Mouse (Mus musculus): ENCODE results near the gene Klf13.

The Klf13 gene

DNA sequence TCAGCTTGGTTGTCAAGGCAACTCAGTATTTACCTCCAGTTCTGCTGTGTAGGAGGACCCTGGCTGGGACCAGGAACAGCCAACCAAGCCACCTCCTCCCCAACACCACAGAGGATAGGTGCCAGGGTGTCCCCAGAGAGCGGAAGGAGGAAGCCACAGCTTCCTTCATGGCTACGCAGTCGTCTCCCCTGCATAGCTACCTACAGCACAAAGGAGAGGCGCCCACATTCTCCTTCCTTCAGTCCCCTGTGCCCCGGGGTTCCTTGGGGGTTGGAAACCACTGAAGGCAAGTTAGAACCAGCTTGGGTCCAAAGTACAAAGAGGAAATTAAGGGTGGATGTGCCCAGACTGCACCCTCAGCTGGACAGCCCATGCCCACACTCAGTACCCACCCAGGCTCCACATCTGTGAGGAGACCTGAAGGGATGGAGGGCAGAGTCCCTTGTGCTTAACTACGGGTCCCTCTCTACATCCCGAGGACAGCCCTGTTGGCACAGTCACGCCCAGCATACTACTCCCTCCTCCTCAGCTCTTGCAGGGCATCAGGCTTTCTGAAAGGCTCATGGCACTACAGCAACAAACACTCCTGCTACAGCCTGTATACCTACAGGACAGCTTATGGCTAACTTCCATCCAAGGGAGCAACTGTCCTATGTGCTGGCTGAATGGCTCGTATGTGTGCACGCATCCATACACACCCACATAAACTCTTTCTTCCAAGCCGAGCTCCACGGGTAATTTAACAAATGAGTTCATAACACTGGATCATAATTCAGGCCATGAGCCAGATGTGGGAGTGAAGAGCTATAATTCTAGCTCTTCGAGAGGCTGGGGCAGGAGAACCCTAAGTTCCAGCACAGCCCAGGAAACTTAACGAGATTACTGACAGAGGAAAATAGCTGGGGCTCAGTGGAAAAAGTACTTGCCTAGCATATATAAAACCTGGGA lies 13.0 kb downstream of the Klf13 start:
- DNase-seq (ENCODE audit: low spot score), result no peak

DNA sequence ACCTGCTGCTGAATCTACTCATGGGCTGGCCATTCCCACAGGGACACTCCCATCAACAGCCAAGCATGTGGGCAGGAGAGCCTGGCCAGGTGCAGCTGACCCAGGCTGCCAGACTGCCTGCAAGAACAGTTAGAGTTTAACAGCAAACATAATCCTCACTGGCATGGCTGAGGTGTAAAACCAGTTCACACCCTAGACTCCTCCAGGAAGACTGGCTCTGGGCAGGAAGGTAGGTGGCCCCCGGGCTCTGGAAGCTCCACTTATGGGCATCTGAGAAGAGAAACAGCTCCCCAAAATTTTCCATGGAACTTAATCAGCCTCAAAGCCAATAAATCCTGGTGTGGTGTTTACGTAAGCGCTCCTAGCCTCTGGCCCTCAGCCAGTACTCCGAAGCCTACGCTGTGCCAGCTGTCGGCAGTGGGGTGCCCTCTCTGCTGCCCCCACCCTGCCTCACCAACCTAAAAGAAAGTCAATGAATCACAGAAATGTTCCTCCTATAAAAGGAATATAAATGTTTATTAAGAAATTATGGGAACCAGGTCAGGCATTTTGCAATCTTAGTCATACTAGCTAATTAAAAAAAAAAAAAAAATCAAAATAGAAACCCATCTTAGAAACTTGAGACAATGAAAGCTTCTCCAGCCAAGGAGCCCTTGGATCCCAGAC lies 13.8 kb downstream of the Klf13 start:
- no peak for DNase-seq (ENCODE audit: low spot score)

DNA sequence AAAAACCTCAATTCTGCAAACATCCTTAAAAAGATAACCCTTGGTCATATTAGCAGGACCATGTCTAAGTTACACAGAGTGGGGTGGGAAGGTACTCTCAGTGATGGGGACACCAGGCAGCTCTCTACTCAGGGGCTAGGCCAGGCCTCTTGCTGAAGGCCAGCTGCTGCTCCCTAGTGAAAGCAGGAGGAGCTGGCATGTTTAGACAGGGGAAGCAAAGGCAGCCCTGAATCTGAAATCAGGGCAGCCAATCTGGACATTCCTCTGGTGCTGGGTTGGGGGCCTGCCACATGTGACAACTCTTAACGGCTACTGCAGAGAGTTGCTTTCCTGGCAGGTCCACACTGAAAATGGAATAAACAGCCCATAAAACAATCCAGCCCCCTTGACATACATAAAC lies 14.6 kb downstream of the Klf13 start:
- DNase-seq (ENCODE audit: low spot score), result no peak

GRCm38 (mm10) chr7:63922975-63923374 lies 15.7 kb downstream of the Klf13 start:
- DNase-seq (ENCODE audit: low spot score), result no peak

GRCm38 (mm10) chr7:63922571-63922970 lies 16.1 kb downstream of the Klf13 start:
- no peak for DNase-seq (ENCODE audit: low spot score)

DNA sequence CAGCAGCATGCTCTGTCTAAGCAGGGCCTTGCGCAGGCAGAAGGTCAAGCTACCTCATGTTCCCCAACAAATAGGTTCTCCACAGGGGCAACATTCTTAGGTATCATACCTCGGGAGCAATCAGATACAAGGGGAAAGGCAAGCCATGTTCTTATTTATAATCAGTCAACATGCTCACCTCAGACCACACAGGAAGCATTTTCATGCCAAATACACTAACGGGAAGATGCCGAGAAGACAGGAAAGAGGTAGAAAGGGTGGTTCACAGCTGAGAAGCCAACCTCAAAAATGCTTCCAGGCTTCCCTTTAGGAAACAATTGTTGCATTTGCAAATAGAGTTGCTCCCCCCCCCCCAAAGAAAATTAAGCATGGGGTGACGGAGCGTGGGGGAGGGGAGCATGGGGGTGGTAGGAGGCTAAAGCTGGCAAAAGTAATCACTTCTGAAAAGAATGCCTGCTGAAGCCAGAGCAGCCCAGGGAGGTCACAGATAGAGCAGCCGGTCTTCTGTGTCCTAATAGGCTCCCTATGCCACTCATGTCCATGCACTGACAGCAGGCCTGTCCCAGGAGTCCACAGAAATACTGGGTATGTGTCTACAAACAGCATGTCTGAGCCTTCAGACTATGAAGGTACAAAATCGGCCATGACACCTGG lies 16.7 kb downstream of the Klf13 start:
- DNase-seq (ENCODE audit: low spot score), result no peak

DNA sequence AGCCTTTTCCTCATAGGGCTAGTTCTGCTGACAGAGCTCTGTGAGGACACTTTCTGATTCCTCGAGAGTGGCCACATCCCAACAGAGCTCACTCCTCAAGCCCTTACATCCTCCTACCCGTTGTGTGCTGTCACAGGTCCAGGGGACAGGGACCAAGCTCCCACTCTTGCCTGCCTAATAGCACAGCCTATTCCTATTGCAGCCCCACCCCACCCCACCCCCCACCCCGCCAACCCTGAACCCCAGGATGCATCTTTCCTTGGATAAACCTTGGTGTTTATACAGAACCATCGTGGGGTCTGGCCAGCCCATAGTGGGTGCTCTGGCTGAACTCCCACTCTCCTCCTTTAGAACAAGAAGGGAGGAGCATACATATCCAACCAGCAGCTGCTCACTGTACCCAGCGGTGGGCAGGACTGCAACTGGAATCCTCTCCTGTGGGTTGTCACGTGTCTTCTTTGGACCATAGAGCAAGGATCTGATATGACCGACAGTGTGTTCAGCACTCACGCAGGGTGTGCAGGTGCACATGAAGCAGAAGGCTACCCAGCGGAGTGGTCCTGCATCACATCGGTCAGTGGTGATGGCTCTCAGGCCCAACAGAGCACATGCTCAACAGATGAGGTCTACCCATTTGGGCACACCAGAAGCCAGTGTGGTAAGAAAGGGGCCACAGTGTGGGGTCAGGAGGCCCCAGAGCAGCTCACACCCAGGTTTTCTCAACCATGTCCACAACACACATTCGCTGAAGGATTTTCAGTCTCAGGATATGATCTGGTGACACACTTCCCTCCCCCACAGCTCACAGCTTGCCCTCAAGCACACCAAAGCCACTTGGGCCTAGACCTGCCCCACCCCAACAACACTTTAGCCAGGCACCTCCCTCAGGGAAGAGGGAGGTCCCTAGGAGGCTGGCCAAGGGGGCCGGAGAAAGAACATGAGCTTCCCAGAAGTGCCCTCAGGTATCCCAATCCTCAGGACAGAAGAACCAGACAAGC lies 19.6 kb downstream of the Klf13 start:
- DNase-seq (ENCODE audit: low spot score), result no peak

DNA sequence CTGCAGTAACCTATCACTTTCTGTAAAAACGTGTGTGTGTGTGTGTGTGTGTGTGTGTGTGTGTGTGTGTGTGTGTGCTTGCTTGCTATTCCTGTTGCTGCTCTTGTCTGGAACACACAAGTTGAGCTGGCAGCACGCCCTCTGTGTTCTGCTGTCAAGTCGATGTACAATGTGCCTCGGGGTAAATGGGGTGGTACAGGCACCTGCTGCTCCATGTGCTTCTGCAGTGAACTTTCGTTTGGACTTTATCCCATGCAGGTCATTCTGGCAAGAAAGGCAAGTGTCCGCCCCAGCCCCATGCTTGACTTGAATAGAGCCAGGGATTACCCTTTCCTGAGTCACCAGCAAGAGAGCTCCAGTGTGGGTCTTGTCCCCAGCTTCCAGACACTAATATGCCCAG lies 21.0 kb downstream of the Klf13 start:
- DNase-seq (ENCODE audit: low spot score), result no peak

DNA sequence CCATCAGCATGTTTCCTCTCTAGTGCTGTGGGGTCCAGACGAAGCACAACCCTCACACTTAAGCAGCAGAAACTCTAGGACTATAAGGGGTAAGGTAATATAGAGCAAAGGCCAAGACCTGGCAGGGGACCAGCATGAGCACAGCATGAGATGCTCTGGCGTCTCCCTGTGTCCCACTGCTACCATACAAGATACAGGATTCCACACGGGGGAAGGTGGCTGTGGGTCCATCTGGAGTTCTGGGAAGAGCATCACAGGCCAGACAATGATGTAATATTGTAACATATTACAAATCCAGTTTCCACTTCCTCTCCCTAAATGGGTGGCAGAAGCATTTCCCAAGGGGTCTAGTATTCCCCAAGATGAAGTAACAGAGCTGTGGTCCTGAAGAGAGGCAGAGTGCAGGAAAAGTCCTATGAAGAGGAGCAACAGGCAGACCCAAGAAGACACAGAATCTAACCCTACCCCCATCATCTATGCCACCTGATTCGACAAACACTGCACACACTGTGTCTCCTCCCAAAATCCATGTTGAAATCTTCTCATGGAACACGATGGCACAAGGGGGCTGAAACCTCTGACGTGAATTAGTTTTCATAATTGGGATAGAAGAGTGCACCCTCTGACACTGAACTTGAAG lies 22.3 kb downstream of the Klf13 start, which contains the start of gene E030018B13Rik:
TSS of gene E030018B13Rik (plus strand) at position 590 of the 640 bp plus-strand sequence.
- DNase-seq (ENCODE audit: low spot score), result no peak

GRCm38 (mm10) chr7:63914891-63915290 lies 23.8 kb downstream of the Klf13 start:
- no peak for DNase-seq (ENCODE audit: low spot score)

GRCm38 (mm10) chr7:63913724-63914692 lies 24.7 kb downstream of the Klf13 start:
- DNase-seq (ENCODE audit: low spot score), result no peak

DNA sequence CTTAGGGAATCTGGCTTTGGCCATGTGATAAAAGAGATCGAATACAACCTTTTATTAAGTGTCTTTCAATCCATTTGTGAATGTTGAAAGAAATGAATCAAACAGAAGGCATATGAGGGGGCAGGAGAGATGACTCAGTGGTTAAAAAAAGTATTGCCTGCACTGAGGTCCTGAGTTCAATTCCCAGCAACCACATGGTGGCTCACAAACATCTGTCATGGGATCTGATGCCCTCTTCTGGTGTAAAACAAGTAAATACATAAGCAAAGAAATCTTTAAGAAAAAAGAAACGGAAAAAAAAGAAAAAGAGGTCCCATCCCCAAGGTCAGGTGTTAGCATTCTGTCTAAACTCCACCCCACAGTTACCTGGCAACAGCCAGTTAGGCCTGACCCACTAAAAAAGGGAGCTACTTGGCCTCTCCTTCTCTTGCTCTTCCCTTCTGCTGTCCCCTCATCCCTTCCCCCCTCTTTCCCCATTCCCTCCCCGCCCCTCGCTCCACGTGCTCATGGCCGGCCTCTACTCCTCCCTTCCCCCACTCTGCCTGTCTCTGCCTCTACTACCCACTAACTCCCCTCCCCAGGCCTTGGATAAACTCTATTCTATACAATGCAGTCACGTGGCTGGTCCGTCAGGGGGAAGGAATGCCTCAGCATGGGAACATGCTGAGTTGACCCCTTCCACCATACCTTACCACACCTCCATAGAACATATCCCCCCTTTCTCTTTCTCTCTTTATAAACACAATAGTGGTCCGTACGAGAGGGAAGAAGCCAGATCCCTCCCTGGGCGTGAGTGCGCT lies 25.6 kb downstream of the Klf13 start:
- DNase-seq (ENCODE audit: low spot score), result no peak

DNA sequence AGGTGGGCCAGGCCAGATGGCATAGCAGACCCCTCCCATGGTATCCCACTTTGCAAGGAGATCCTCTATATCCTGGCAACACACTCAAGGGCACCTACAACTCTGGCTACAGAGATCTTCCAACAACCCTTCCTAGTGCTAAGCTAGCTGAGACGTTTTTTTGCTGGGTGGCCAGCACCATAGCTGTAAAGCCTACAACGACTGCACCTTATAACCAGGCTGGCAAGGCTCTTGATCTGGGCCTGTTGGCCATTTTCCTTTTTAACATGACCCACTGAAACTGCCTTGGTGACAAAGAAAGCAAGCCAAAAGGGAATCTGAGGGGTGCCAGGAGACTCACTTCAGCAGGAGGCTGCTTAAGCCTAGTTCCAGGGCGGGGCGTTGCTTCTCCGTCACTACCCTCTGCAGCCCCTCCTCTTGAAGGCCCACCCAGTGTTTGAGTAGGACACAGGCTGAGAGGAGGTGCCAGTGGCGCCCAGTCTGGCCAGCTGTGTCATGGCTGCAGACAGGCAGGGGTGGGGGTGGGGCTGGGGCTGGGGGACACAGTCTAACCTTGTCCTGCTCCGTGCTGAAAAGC lies 26.4 kb downstream of the Klf13 start:
- DNase-seq (ENCODE audit: low spot score), result no peak

DNA sequence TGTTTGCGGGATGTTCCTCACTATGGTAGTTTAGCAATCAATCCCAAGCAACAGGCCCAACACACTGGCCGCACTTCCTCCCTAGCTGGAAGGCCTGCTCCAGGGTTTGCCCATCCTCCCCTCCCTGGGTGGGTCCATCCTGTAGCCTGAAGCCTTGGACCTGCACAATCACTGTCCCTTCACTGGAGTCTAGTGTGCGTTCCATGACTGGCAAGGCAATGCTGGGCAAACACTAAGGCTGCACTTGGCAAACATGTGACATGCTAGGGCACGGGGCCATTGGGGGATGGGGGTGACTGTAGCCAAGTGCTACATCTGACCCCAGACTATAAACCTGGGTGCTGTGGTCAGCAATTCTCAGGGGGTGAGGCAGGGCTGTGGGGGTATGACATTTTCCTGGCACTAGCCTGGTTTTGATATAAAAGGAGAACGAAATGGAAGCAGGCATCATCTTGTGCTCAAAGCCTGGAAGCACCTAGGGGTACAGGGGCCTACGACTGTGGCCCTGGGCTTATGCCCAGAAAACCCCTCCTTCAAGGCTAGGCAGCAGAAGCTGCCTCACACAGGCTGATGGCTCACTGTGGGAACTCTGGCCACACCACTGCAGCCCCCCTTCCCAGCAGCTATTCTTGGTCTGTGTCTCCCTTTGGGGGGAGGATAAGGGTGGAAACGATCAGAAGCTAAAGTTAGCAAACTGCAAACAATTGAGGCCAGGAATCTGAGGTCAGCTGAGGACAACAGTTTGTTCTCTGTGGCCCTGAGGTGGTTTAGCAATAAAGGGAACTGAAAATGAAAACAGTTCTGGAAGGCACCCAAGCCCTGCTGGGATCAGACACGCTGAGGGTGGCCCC lies 27.1 kb downstream of the Klf13 start:
- no peak for DNase-seq (ENCODE audit: low spot score)

GRCm38 (mm10) chr7:63910912-63911311 lies 27.8 kb downstream of the Klf13 start:
- no peak for DNase-seq (ENCODE audit: low spot score)

DNA sequence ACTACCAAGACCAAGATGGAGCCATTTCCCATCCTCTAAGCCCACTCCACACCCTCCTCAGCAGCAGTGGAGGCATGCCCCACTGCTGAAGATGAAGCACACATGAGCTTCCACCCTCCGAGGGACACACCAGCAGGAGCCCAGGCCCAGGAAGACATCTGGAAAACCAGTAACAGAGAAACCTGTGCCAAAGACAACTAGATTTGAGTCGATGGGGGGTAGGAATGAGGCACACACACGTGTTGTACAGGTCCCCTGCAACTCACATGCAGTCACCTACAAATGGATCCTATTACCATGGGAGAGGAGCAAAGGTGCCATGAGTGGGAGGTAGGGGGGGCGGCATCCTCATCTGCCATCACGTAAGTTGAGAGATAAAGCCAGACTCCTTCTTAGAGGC lies 28.5 kb downstream of the Klf13 start:
- DNase-seq (ENCODE audit: low spot score), result no peak

DNA sequence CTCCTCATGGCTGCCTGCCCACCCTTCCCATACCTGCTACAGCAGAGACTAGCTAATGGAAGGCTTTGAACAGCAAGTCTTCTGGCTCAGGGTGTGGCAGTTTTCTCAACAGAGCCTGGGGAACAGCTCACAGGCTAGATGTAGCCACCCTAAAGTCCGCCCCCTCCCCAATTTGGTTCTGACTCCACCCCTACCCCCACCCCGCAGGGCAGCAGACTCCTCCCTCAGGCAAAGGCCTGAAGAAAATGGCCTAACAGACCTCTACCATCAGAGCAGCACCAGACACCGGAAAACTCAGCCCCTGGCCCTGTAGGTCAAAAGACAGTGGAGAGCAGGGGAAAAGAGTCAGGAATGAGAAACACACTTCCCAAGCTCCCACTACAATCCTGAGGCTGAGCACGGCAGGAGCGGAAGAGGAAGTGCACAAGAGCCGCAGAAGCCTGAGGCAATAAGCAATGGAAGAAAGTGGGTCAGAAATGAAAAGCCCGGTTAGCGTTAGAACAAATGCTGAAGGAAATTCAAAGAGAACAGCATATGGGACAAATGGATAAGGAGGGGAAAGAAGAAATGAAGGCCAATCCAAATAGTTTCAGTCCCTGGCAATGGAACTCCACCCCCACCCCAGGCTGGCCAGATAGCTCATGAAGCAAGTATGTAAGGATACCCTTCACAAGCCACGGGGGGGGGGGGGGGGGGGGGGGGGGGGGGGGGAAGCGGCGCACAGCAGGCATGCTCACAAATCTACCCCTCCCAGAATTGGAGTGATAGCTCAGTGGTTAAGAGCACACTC lies 30.0 kb downstream of the Klf13 start:
- DNase-seq (ENCODE audit: low spot score), result no peak
